Mouse (Mus musculus) layer of hippocampus, adult 11-12 months (tissue): Measurements from ENCODE around the gene Ugt2a3.
"Not testable (repeated sequence)": the region's sequence is repeated elsewhere in the genome, so short reads cannot be mapped to it uniquely, and the experiment has no call there.

Source experiments
- DNase-seq: peaks from one replicate; pipeline ENCODE4 v3.0.0; 2022; ENCODE audit warnings: low spot score

Ugt2a3 gene

DNA sequence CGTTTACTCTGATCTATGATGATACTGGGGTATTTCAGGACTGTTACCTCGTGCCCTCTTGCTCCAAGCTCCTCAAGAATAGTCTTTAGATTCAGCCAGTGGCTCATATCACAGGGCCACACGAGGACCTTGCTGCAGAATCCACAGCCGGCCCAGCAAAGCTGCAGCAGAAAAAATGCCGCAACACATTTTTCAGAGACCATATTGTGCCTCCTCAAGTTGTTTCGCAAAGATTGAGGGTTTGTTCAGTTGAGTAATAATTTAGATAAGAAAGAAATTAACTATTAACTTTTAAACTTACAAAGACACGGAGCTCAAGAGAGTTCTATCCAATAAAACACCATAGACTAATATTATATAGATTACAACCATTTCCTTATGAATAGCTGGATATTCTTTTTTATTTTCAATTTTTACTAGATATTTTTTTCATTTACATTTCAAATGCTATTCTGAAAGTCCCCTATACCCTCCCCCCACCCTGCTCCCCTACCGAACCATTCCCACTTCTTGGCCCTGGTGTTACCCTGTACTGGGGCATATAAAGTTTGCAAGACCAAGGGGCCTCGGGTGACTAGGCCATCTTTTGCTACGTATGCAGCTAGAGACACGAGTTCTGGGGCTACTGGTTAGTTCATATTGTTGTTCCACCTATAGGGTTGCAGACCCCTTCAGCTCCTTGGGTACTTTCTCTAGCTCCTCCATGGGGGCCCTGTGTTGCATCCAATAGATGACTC, at the start of gene Ugt2a3:
TSS of gene Ugt2a3 (minus strand) at position 235 of the 737 bp plus-strand sequence.
- no peak for DNase-seq

- DNase-seq = no peak
Measured at GRCm38 (mm10) chr5:87380234-87380633, 43.2 kb upstream of the Ugt2a3 start.

DNA sequence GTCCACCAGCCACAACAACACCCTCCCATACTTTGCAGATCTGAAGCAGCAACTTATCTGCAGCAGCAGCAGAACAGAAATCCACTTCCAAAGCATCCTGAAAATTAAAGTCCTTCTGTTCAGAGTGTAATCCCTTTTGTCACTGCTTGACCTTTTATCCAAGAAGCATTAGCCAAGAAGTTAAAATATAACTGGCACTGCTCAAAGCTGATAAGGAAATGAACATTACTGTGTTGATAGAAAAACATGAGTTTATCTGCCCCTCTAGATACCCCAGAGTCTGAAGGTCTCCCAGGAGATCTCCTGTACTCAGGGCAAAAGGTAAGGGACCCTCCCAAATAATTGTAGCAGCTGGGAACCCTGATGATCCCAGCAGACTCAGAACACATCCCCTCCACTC, 42.8 kb upstream of the Ugt2a3 start:
- no peak for DNase-seq

DNA sequence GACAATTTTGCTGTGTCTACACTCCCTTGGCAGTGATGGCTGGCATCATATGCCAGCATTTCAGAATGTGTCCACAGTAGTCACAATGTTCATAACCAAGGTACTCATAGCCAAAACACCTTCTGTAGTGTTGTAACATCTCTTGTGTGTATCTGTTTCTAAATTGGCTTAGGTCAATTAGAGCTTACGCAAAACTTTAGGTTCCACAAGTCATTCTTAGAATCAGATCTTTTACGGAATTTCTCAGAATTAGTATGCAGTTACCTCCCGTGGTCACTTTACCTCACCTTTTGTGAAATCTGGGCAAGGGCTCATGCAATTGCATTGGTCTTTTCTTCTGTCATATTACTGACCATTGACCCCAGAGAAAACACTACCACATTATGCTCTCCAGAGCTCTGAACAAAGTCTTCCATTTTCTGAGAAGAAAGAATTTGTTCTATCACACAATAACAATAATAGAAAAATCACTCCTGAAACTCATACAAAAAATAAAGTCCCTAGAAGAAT, 38.9 kb upstream of the Ugt2a3 start:
- no peak for DNase-seq

GRCm38 (mm10) chr5:87373502-87373863, 36.5 kb upstream of the Ugt2a3 start:
- DNase-seq = no peak

DNA sequence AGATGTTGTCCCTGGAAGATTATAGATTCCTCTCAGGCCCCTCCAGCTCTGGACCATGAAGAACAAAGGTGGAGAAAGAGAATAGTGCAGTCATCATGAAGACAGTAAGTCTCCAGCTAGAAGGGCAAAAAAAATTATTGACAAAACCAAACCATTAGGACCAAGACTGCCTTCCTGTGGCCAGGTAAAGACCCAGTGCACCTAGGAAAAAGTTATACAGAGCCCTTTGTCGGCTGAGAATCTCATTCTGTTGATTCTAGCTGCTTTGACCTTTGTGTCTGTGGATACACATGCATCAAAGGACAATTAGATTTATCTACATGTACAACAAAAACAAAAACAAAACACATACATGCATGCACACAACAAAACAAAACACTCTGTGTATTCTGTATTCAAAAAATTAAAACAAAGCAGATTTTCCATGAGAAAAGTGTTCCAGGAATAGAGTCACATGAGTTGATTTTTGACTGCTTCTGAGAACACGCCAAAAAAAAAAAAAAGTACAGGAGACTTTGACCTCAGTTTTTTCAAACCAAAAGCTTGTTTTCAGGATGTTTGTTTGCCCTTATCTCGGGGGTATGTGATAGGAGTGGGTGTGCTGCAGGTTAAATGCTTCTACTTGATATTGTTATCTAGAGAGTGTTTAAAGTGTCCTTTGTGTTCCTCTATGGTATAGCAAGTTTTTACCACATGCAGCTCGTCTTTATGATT, 36.0 kb upstream of the Ugt2a3 start:
- not testable (repeated sequence) for DNase-seq

DNA sequence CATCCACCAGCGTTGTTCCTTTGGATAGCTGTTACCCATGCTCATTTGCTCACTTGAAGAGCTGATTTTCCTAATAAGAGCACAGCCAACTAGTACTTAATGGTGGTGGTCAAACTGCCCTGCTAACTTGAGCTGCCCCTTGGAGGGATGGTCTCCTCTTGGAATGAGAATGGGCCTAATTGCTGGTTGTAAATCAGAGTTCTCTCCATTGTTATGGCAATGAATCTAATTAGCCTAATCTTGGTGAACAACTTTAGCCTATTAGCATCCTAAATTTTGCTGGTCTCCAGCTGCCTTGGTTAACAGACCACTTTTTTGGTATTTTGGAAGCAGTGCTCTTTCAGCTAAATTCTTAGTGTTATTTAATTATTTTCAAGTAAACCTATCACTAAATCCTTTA, 13.4 kb upstream of the Ugt2a3 start:
- no peak for DNase-seq

DNA sequence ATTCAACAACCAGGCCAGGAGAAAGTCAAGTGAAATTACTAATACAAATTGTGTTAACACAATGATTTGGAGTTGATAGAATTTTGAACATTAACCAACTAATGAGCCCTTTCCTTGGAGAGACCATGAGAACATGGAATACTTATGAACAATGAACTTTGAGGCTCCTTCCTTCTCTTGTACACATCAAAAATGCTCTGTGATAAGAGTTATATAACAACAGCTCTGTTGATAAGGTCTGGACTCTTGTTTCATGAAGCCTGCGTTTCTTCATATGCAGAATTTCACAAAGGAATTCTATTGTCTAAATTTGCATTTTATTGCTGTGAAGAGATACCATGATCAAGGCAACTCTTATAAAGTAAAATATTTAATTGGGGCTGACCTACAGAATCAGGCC, 12.2 kb upstream of the Ugt2a3 start:
- not testable (repeated sequence) for DNase-seq

DNA sequence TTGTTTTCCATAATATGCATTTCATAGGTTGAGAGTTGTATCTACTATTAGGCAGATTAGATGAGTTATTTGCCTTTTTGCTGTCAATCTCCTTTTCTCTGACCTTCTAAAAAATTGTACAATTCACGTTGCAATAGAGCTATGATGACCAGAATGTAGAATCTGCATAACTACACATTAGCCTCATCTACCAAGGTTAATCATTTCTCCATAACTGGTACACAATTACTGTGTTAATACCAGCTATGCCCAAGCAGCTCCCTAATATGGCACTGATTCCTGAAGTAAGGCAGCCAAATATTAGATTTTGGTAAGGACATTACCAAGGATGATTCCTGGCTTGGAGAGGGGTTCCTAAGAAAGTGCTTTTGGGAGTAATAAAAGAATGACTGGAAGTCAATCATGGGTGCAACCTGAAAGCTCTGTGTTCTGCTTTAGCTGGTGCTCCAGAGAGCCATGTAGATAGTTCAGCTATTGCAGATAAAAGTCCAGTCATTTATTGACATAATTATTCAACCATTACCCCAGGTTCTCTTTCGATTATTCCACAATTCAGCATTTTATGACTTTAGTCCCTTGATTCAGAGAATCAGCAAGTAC, 10.6 kb upstream of the Ugt2a3 start:
- DNase-seq = not testable (repeated sequence)

DNA sequence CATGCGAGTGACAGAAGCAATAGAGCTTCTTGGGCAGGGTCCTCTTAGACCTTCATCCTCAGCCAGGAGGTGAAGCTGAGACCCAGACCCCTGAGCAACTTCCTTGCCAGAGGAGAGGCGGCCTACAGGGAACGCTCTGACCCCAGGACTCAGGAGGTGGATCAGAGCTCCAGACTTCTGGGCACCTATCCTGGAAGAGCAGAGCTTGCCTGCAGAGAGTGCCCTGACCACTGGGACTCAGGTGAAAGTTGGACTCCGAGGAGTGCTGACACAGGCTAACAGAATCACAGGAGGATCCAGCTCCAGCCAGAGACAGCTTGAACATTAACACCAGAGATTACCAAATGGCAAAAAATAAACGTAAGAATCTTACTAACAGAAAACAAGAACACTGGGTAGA, 3.5 kb upstream of the Ugt2a3 start:
- DNase-seq = no peak

DNA sequence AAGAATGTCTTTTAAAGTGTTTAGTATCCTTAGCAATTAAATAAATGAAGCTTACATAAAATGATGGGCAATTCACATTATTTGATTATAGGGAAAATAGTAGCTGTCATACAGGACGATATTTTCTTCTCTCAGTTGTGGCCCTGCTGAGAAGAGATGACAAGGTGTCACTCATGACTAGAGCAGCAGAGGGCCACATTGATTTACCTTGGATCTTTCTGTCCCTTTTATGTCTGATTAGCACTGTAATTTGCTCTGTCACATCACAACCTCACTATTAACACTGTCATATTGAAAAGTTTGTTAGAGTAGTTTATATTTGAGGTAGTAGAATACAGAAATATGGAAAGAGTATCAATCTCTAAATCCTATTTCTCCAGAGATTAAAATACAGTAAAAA, 1.8 kb downstream of the Ugt2a3 start:
- DNase-seq = no peak

DNA sequence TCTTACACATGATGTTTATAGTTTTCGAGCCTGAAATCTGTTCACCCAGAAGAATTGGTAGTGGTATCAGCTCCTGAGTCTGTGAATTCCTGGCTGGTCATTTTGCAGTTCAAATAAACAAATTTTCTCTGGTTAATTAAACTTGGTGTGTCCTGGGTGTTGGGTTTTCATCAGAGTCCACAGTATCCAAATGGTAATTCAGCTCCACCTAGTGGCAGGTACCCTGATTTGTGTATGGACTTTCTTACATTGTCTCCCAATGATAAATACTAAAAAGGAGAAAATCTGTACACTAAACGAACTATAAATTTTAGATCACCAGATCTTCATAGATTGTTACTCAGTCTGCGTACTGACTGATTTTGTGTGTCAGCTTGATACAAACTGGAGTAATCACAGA, 3.4 kb downstream of the Ugt2a3 start:
- DNase-seq = peak; percentile 8

- DNase-seq = no peak
Measured at GRCm38 (mm10) chr5:87311392-87311791, 25.6 kb downstream of the Ugt2a3 start.

GRCm38 (mm10) chr5:87286180-87286579, 50.8 kb downstream of the Ugt2a3 start:
- DNase-seq = not testable (repeated sequence)

DNA sequence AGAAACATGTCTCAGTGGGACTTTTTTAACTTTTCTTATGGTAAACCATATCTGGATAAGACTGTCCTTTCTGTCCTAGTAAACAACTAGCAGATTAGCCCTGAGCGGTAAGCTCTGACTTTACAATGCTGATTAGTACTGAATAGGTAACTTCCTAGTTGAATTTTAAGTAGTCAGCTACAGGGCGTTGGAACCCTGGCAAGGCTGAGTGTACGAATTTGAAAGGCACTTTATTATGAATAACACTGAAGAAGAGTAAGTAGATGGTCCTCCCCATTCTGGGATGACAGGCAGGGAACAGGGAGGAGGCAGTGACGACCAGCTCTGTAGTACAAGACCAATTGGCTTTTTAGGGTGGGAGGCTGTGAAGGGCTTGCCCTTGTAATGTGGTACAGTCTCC, 61.0 kb downstream of the Ugt2a3 start:
- DNase-seq = not testable (repeated sequence)

GRCm38 (mm10) chr5:87275581-87275980, 61.4 kb downstream of the Ugt2a3 start:
- no peak for DNase-seq
